Mouse (Mus musculus) kidney, adult 2 months (tissue): ENCODE results near the gene Zcchc2.

Experiments
- CTCF ChIP-seq: fragments of 200-500 bp; conservative IDR thresholded peaks from 2 replicates; pipeline ENCODE4 v1.5.1; 2011; ENCODE audit warnings: low read depth, mild to moderate bottlenecking, control low read depth, low read length, moderate library complexity, mixed read lengths; ENCODE audit not compliant: insufficient read depth, insufficient read length
- POLR2A ChIP-seq: fragments of 200-500 bp; IDR thresholded peaks from one replicate; pipeline ENCODE4 v1.6.1; 2011; ENCODE audit warnings: low read depth, low read length, control low read depth

DNA sequence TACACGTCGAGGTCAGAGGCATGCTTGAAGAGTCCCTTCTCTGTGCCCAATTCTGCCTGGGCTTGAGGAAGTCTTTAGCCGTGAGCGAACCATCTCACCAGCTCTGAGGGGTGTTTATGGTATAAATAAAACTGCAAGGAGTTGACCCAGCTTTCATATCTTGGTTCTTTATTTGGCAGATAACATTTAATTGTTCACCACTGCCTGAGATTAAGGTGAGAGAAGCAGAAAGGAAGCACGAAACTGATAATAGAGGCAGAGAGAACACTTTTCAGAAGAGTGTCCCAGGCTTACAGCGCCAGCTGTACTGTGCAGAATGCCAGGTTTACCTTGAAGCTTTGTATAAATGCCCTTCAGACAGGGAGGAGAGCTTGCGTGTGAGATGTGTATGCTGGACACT, 20.9 kb downstream of the Zcchc2 start:
- TF ChIP-seq POLR2A, result no peak
- TF ChIP-seq CTCF, result no peak
